Mouse (Mus musculus): ENCODE measurements around the gene Kcnj6. TPM values are rescaled to one million over a fixed set of nuclear protein-coding genes. Genes with fewer than 3 reads are reported as not detected.

Kcnj6 gene
- 3.9 TPM in 2 replicates for polyA plus RNA-seq (2012; rRNA removed)

GRCm38 (mm10) chr16:94997340-94997849 lies at the start of gene Kcnj6:
Gene Kcnj6, minus strand, starts transcription at chr16:94997701.

